Mouse (Mus musculus) intestine, embryonic 15.5 days (tissue): Measurements from ENCODE around the gene Tbx6. TPM values are rescaled to one million over a fixed set of nuclear protein-coding genes. Genes with fewer than 3 reads are reported as not detected.

ENCODE experiments used
- ATAC-seq: fragments of 200-750 bp; cut with Nextera tagmentation; 2 replicates; pipeline ENCODE4 v1.8.0; 2017; ENCODE audit warnings: moderate TSS enrichment, moderate library complexity
- H3K27ac ChIP-seq: fragments of 300-500 bp; sonication (generic); 2 replicates; pipeline ENCODE4 v1.5.1; 2015; ENCODE audit warnings: mild to moderate bottlenecking, inconsistent platforms
- H3K27me3 ChIP-seq: fragments of 300-500 bp; sonication (generic); replicated peaks from 2 replicates; pipeline ENCODE4 v1.6.1; 2015; ENCODE audit warnings: inconsistent platforms
- H3K36me3 ChIP-seq: fragments of 300-500 bp; sonication (generic); 2 replicates; pipeline ENCODE4 v1.6.1; 2015; ENCODE audit warnings: inconsistent platforms
- H3K4me1 ChIP-seq: fragments of 300-500 bp; sonication (generic); replicated peaks from 2 replicates; pipeline ENCODE4 v1.6.1; 2015; ENCODE audit warnings: inconsistent platforms
- H3K4me2 ChIP-seq: fragments of 300-500 bp; sonication (generic); replicated peaks from 2 replicates; pipeline ENCODE4 v1.6.1; 2015; ENCODE audit warnings: mild to moderate bottlenecking, inconsistent platforms
- H3K4me3 ChIP-seq: fragments of 300-500 bp; sonication (generic); replicated peaks from 2 replicates; pipeline ENCODE4 v1.5.1; 2015; ENCODE audit warnings: inconsistent platforms
- H3K9ac ChIP-seq: fragments of 300-500 bp; sonication (generic); 2 replicates; pipeline ENCODE4 v1.6.1; 2015; ENCODE audit warnings: inconsistent platforms
- H3K9me3 ChIP-seq: fragments of 300-500 bp; sonication (generic); 2 replicates; pipeline ENCODE4 v1.6.1; 2016; ENCODE audit warnings: inconsistent platforms
- WGBS: fragments of 180-500 bp; shearing (Covaris S2); methylation state at CpG from one replicate; pipeline ENCODE4 v1.1.7; 2015; 5-methylcytosine and 5-hydroxymethylcytosine counted together
- polyA plus RNA-seq: library from polyadenylated mRNA; unstranded; fragments of >200 nt; fragmentation: Nextera tagmentation; extraction: Ambion mirVana; gene quantifications from 2 replicates; pipeline ENCODE4 v1.2.1, GENCODE M21; 2015

Gene Tbx6
- polyA plus RNA-seq, 1 experiment from 2014 or later, result 0.34 TPM

- peak overlapping the region; percentile 74 for H3K27ac ChIP-seq
- no peaks in the 10 kb centered on the region for H3K9me3 ChIP-seq
- H3K4me3 ChIP-seq, result peak overlapping the region; percentile 63
- H3K9ac ChIP-seq, result peak overlapping the region; percentile 76
- WGBS, result under 1% methylated on average over 43 of the region's 43 CpGs
- H3K36me3 ChIP-seq, result 0 out of 2 replicates have a peak, but pooled peaks cover 2% of the 10 kb centered on the region
- H3K27me3 ChIP-seq, result no peaks in the 10 kb centered on the region
- peak overlapping the region; percentile 85 for H3K4me2 ChIP-seq
- peaks cover 15% of the 10 kb centered on the region for H3K4me1 ChIP-seq
- ATAC-seq, result peak; percentile 95
Observed at GRCm38 (mm10) chr7:126808703-126809455, 27.6 kb downstream of the Tbx6 start.

GRCm38 (mm10) chr7:126809723-126810369, 28.6 kb downstream of the Tbx6 start:
- WGBS, result 52% methylated on average over 5 of the region's 5 CpGs
- peaks cover 15% of the 10 kb centered on the region for H3K4me1 ChIP-seq
- ATAC-seq, result no peak

DNA sequence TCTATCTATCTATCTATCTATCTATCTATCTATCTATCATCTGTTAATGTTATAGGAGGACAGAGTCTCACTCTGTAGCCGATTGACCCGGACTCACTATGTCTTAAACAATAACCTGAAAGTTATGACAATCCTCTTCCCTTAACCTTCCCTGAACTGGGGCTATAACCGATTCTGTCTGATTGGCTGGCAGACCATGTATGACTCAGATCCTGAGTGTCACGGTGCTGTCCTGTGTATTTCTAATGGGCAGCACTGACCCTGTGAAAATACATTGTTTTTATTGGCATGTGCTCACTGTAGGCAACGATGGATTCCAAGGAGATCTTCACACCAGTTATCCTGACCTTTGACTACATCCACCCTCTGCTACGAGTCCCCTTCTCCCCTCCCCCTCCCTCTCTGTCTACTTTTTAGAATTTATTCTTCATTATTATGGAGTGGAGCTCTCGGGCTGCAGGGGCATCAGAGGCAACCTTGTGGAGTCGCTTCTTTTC, 34.5 kb downstream of the Tbx6 start:
- no peaks in the 10 kb centered on the region for H3K27me3 ChIP-seq
- no peaks in the 10 kb centered on the region for H3K9me3 ChIP-seq
- no peaks in the 10 kb centered on the region for H3K36me3 ChIP-seq
- H3K4me3 ChIP-seq, result no peak overlapping the region
- 60% methylated on average over 8 of the region's 8 CpGs for whole genome bisulfite sequencing
- H3K9ac ChIP-seq, result no peak overlapping the region
- no peaks in the 10 kb centered on the region for H3K4me1 ChIP-seq
- H3K4me2 ChIP-seq, result no peak overlapping the region
- no peak for ATAC-seq
- no peak overlapping the region for H3K27ac ChIP-seq

More at GRCm38 (mm10) chr7:126809723-126810369, 28.6 kb downstream of the Tbx6 start:
- Histone ChIP-seq H3K4me3 (no peak overlapping the region), H3K4me2 (peak overlapping the region; percentile 85), H3K9me3 (no peaks in the 10 kb centered on the region), H3K27ac (no peak overlapping the region), H3K27me3 (no peaks in the 10 kb centered on the region), H3K36me3 (no peaks in the 10 kb centered on the region), H3K9ac (no peak overlapping the region)

GRCm38 (mm10) chr7:126816494-126816893, 35.2 kb downstream of the Tbx6 start:
- Histone ChIP-seq H3K27me3 (no peaks in the 10 kb centered on the region), H3K27ac (no peak overlapping the region), H3K9ac (no peak overlapping the region), H3K4me1 (no peaks in the 10 kb centered on the region), H3K4me2 (no peak overlapping the region), H3K9me3 (no peaks in the 10 kb centered on the region), H3K4me3 (no peak overlapping the region), H3K36me3 (no peaks in the 10 kb centered on the region)
- ATAC-seq, result no peak
- WGBS, result 85% methylated on average over 8 of the region's 8 CpGs

GRCm38 (mm10) chr7:126817595-126817994, 36.3 kb downstream of the Tbx6 start:
- 83% methylated on average over 7 of the region's 7 CpGs for WGBS
- Histone ChIP-seq H3K4me1 (no peaks in the 10 kb centered on the region), H3K27ac (no peak overlapping the region), H3K9me3 (no peaks in the 10 kb centered on the region), H3K4me3 (no peak overlapping the region), H3K4me2 (no peak overlapping the region), H3K27me3 (peaks cover 5% of the 10 kb centered on the region; the same call in 1 of the 2 replicates), H3K9ac (no peak overlapping the region), H3K36me3 (no peaks in the 10 kb centered on the region)
- no peak for ATAC-seq

- Histone ChIP-seq H3K4me3 (no peak overlapping the region), H3K4me2 (no peak overlapping the region), H3K36me3 (no peaks in the 10 kb centered on the region), H3K9me3 (no peaks in the 10 kb centered on the region), H3K27me3 (peaks cover 13% of the 10 kb centered on the region), H3K27ac (no peak overlapping the region), H3K4me1 (peaks cover 5% of the 10 kb centered on the region; the same call in 1 of the 2 replicates), H3K9ac (no peak overlapping the region)
- WGBS, result 52% methylated on average over 1 of the region's 1 CpGs
- ATAC-seq, result no peak
Observed at GRCm38 (mm10) chr7:126818818-126819217, 37.5 kb downstream of the Tbx6 start.

DNA sequence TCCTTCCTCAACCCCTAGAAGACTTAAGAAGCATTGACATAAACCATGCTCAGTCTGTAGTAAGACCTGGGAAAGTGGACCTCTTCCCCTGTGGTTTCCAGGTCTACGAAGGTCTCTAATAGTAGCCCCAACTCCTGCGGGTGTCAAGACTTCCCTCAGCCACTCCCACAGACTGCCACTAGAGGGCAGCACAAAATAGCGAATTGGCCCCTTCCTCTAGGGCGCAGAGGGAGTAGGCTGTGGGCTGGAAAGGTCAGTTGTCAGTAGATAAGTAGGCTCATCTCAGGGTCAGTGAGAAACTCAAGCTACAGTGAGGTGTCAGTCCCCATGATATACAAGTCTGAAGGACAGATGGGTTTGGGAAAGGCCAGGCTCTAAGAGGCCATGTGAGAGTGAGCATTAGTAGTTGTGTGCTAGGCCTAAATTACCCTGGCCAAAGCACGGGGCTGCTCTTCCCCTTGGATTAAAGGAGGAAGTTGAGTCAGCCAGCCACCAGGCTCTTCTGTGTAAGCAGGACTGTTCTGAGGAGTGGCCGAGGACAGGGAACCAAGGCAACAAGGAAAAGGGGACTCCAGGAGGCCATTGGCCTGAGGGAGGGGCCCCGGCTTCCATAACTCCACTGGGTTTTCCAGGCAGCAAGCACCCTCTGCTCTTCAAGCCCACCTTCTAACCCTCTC, 40.7 kb downstream of the Tbx6 start:
- ATAC-seq, result peak; percentile 53
- Histone ChIP-seq H3K4me1 (peaks cover 5% of the 10 kb centered on the region; the same call in 1 of the 2 replicates), H3K36me3 (no peaks in the 10 kb centered on the region), H3K27me3 (peaks cover 32% of the 10 kb centered on the region), H3K4me3 (no peak overlapping the region), H3K9me3 (no peaks in the 10 kb centered on the region), H3K9ac (0 out of 2 replicates have a peak overlapping the region, but pooled peaks have one; percentile 3), H3K4me2 (no peak overlapping the region), H3K27ac (no peak overlapping the region)
- 24% methylated on average over 7 of the region's 7 CpGs for WGBS

DNA sequence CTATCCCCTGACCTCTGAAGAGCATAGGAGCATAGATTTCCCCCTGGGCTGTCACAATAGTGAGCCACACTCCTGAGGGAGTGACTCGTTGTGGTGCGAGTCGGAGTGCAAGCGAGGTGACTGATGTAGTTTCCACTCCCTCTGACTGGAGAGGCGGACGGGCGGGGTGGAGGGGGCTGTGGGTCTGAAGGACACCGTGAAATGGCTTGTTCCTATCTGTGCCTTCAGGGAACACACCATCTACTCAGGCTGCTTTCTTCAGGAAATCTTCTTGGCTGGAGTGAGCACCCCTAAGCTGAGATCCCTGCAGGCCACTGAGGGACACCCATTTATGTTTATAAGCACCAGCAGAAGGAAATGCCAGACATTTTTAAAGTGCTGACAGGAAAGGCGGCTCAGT, 41.5 kb downstream of the Tbx6 start:
- no peak for ATAC-seq
- H3K4me3 ChIP-seq, result no peak overlapping the region
- 0 out of 2 replicates have a peak overlapping the region, but pooled peaks have one; percentile 3 for H3K9ac ChIP-seq
- peaks cover 32% of the 10 kb centered on the region for H3K27me3 ChIP-seq
- H3K36me3 ChIP-seq, result no peaks in the 10 kb centered on the region
- H3K9me3 ChIP-seq, result no peaks in the 10 kb centered on the region
- WGBS, result 19% methylated on average over 9 of the region's 9 CpGs
- H3K4me1 ChIP-seq, result peaks cover 5% of the 10 kb centered on the region; the same call in 1 of the 2 replicates
- H3K4me2 ChIP-seq, result peak overlapping the region; percentile 58
- 0 out of 2 replicates have a peak overlapping the region, but pooled peaks have one; percentile 17 for H3K27ac ChIP-seq

- H3K4me2 ChIP-seq, result peak overlapping the region; percentile 58
- peaks cover 32% of the 10 kb centered on the region for H3K27me3 ChIP-seq
- H3K4me3 ChIP-seq, result peak overlapping the region; percentile 21; the same call in 1 of the 2 replicates
- peaks cover 5% of the 10 kb centered on the region; the same call in 1 of the 2 replicates for H3K4me1 ChIP-seq
- ATAC-seq, result peak; percentile 58; the same call in 1 of the 2 replicates
- no peak overlapping the region for H3K27ac ChIP-seq
- no peaks in the 10 kb centered on the region for H3K36me3 ChIP-seq
- 2% methylated on average over 16 of the region's 19 CpGs for WGBS
- 0 out of 2 replicates have a peak overlapping the region, but pooled peaks have one; percentile 38 for H3K9ac ChIP-seq
- H3K9me3 ChIP-seq, result no peaks in the 10 kb centered on the region
Observed at GRCm38 (mm10) chr7:126823202-126823711, 42.0 kb downstream of the Tbx6 start.

- 13% methylated on average over 10 of the region's 10 CpGs for WGBS
- no peak for ATAC-seq
- Histone ChIP-seq H3K9ac (no peak overlapping the region), H3K4me3 (no peak overlapping the region), H3K27me3 (peaks cover 32% of the 10 kb centered on the region), H3K27ac (no peak overlapping the region), H3K4me2 (no peak overlapping the region), H3K36me3 (no peaks in the 10 kb centered on the region), H3K4me1 (peaks cover 5% of the 10 kb centered on the region; the same call in 1 of the 2 replicates), H3K9me3 (no peaks in the 10 kb centered on the region)
Observed at GRCm38 (mm10) chr7:126823940-126824339, 42.7 kb downstream of the Tbx6 start.

DNA sequence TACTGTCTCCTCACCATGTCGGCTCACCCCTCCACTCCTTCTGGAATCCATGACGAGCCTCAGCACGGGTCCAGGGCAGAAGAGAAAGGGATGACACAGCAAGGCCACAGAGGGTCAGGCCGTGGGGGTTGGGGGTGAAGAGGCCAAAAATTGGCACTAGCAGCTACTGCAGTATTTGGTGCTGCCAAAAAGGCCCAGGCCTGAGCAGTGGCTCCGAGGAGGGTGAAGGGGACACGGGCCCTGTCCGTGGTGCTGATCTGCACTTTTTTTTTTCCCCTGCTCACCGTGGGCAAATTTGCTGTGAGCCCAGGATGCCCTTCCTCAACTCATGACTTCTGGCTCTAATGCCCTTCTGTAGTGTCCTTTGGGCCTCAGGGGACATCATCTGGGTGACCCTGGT, 44.1 kb downstream of the Tbx6 start:
- Histone ChIP-seq H3K9ac (no peak overlapping the region), H3K36me3 (no peaks in the 10 kb centered on the region), H3K4me2 (no peak overlapping the region), H3K9me3 (no peaks in the 10 kb centered on the region), H3K27me3 (peaks cover 32% of the 10 kb centered on the region), H3K4me3 (no peak overlapping the region), H3K4me1 (peaks cover 5% of the 10 kb centered on the region; the same call in 1 of the 2 replicates), H3K27ac (no peak overlapping the region)
- no peak for ATAC-seq
- WGBS, result 19% methylated on average over 8 of the region's 8 CpGs
